Mouse (Mus musculus): Measurements from ENCODE around the gene Sertad4. TPM values are rescaled to one million over a fixed set of nuclear protein-coding genes. Genes with fewer than 3 reads are reported as not detected.

Gene Sertad4
- polyA plus RNA-seq, 1 experiment from 2014 or later: 11.5 TPM

GRCm38 (mm10) chr1:192822309-192822651, 33.3 kb downstream of the Sertad4 start:
- 61% methylated on average over 1 of the region's 1 CpGs for WGBS
- peak overlapping the region; percentile 63 for H3K27ac ChIP-seq
- H3K36me3 ChIP-seq: no peaks in the 10 kb centered on the region
- H3K27me3 ChIP-seq (ENCODE audit: insufficient read depth, poor library complexity, severe bottlenecking): no peaks in the 10 kb centered on the region
- no peak for DNase-seq (ENCODE audit: low spot score)
- no peak overlapping the region for H3K4me3 ChIP-seq
- H3K4me1 ChIP-seq: peaks cover 24% of the 10 kb centered on the region
- no peaks in the 10 kb centered on the region for H3K9me3 ChIP-seq

- DNase-seq (ENCODE audit: low spot score): no peak
- no peaks in the 10 kb centered on the region for H3K9me3 ChIP-seq
- no peak overlapping the region for H3K27ac ChIP-seq
- H3K27me3 ChIP-seq (ENCODE audit: insufficient read depth, poor library complexity, severe bottlenecking): no peaks in the 10 kb centered on the region
- no peaks in the 10 kb centered on the region for H3K36me3 ChIP-seq
- 87% methylated on average over 5 of the region's 5 CpGs for WGBS
- no peak overlapping the region for H3K4me3 ChIP-seq
- H3K4me1 ChIP-seq: peaks cover 26% of the 10 kb centered on the region
Observed at GRCm38 (mm10) chr1:192818334-192818733, 37.2 kb downstream of the Sertad4 start.

GRCm38 (mm10) chr1:192815789-192816188, 39.8 kb downstream of the Sertad4 start:
- H3K9me3 ChIP-seq: no peaks in the 10 kb centered on the region
- DNase-seq (ENCODE audit: low spot score): no peak
- no peaks in the 10 kb centered on the region for H3K27me3 ChIP-seq (ENCODE audit: insufficient read depth, poor library complexity, severe bottlenecking)
- H3K27ac ChIP-seq: no peak overlapping the region
- 56% methylated on average over 2 of the region's 2 CpGs for WGBS
- peaks cover 16% of the 10 kb centered on the region for H3K4me1 ChIP-seq
- H3K36me3 ChIP-seq: no peaks in the 10 kb centered on the region
- H3K4me3 ChIP-seq: no peak overlapping the region

GRCm38 (mm10) chr1:192814700-192815099, 40.9 kb downstream of the Sertad4 start:
- Histone ChIP-seq H3K4me3 (no peak overlapping the region), H3K9me3 (no peaks in the 10 kb centered on the region), H3K36me3 (no peaks in the 10 kb centered on the region), H3K4me1 (peaks cover 16% of the 10 kb centered on the region), H3K27ac (0 out of 2 replicates have a peak overlapping the region, but pooled peaks have one; percentile 4), H3K27me3 (ENCODE audit: insufficient read depth, poor library complexity, severe bottlenecking) (no peaks in the 10 kb centered on the region)
- no peak for DNase-seq (ENCODE audit: low spot score)
- WGBS: 30% methylated on average over 3 of the region's 3 CpGs

- Histone ChIP-seq H3K27me3 (ENCODE audit: insufficient read depth, poor library complexity, severe bottlenecking) (no peaks in the 10 kb centered on the region), H3K9me3 (no peaks in the 10 kb centered on the region), H3K4me3 (no peak overlapping the region), H3K36me3 (no peaks in the 10 kb centered on the region), H3K27ac (no peak overlapping the region), H3K4me1 (peaks cover 19% of the 10 kb centered on the region)
- WGBS: 89% methylated on average over 9 of the region's 9 CpGs
- DNase-seq (ENCODE audit: low spot score): no peak
Observed at GRCm38 (mm10) chr1:192812758-192813157, 42.8 kb downstream of the Sertad4 start.

GRCm38 (mm10) chr1:192812290-192812689, 43.3 kb downstream of the Sertad4 start:
- Histone ChIP-seq H3K27me3 (ENCODE audit: insufficient read depth, poor library complexity, severe bottlenecking) (no peaks in the 10 kb centered on the region), H3K9me3 (no peaks in the 10 kb centered on the region), H3K27ac (no peak overlapping the region), H3K4me1 (peaks cover 19% of the 10 kb centered on the region), H3K36me3 (no peaks in the 10 kb centered on the region), H3K4me3 (no peak overlapping the region)
- no peak for DNase-seq (ENCODE audit: low spot score)
- WGBS: 77% methylated on average over 5 of the region's 5 CpGs

- WGBS: 56% methylated on average over 9 of the region's 10 CpGs
- H3K36me3 ChIP-seq: no peaks in the 10 kb centered on the region
- peak overlapping the region; percentile 17 for H3K27ac ChIP-seq
- H3K4me3 ChIP-seq: no peak overlapping the region
- peaks cover 14% of the 10 kb centered on the region for H3K4me1 ChIP-seq
- no peaks in the 10 kb centered on the region for H3K9me3 ChIP-seq
- H3K27me3 ChIP-seq (ENCODE audit: insufficient read depth, poor library complexity, severe bottlenecking): no peaks in the 10 kb centered on the region
- no peak for DNase-seq (ENCODE audit: low spot score)
Observed at GRCm38 (mm10) chr1:192806168-192807157, 49.1 kb downstream of the Sertad4 start.

GRCm38 (mm10) chr1:192800338-192800737, 55.2 kb downstream of the Sertad4 start:
- Histone ChIP-seq H3K27me3 (ENCODE audit: insufficient read depth, poor library complexity, severe bottlenecking) (no peaks in the 10 kb centered on the region), H3K27ac (no peak overlapping the region), H3K36me3 (no peaks in the 10 kb centered on the region), H3K9me3 (no peaks in the 10 kb centered on the region), H3K4me1 (peaks cover 40% of the 10 kb centered on the region), H3K4me3 (no peak overlapping the region)
- 68% methylated on average over 8 of the region's 8 CpGs for WGBS
- DNase-seq (ENCODE audit: low spot score): no peak

GRCm38 (mm10) chr1:192799165-192799991, 56.2 kb downstream of the Sertad4 start:
- H3K27me3 ChIP-seq (ENCODE audit: insufficient read depth, poor library complexity, severe bottlenecking): no peaks in the 10 kb centered on the region
- no peaks in the 10 kb centered on the region for H3K36me3 ChIP-seq
- H3K27ac ChIP-seq: peak overlapping the region; percentile 22; the same call in 1 of the 2 replicates
- no peak overlapping the region for H3K4me3 ChIP-seq
- no peak for DNase-seq (ENCODE audit: low spot score)
- H3K4me1 ChIP-seq: peaks cover 45% of the 10 kb centered on the region
- WGBS: 24% methylated on average over 10 of the region's 10 CpGs
- no peaks in the 10 kb centered on the region for H3K9me3 ChIP-seq

- Histone ChIP-seq H3K9me3 (no peaks in the 10 kb centered on the region), H3K4me3 (no peak overlapping the region), H3K36me3 (no peaks in the 10 kb centered on the region), H3K27ac (peak overlapping the region; percentile 22; the same call in 1 of the 2 replicates), H3K27me3 (ENCODE audit: insufficient read depth, poor library complexity, severe bottlenecking) (no peaks in the 10 kb centered on the region), H3K4me1 (peaks cover 45% of the 10 kb centered on the region)
- WGBS: 68% methylated on average over 16 of the region's 16 CpGs
- DNase-seq (ENCODE audit: low spot score): no peak
Observed at GRCm38 (mm10) chr1:192798212-192799164, 57.1 kb downstream of the Sertad4 start.

- H3K4me3 ChIP-seq: peak overlapping the region; percentile 34
- no peak for DNase-seq (ENCODE audit: low spot score)
- 18% methylated on average over 3 of the region's 3 CpGs for WGBS
- no peaks in the 10 kb centered on the region for H3K9me3 ChIP-seq
- peak overlapping the region; percentile 78 for H3K27ac ChIP-seq
- no peaks in the 10 kb centered on the region for H3K27me3 ChIP-seq (ENCODE audit: insufficient read depth, poor library complexity, severe bottlenecking)
- no peaks in the 10 kb centered on the region for H3K36me3 ChIP-seq
- H3K4me1 ChIP-seq: peaks cover 54% of the 10 kb centered on the region
Observed at GRCm38 (mm10) chr1:192797011-192797274, 58.6 kb downstream of the Sertad4 start.

- no peaks in the 10 kb centered on the region for H3K36me3 ChIP-seq
- H3K4me3 ChIP-seq: peak overlapping the region; percentile 34
- H3K27ac ChIP-seq: peak overlapping the region; percentile 78
- H3K4me1 ChIP-seq: peaks cover 59% of the 10 kb centered on the region
- no peaks in the 10 kb centered on the region for H3K27me3 ChIP-seq (ENCODE audit: insufficient read depth, poor library complexity, severe bottlenecking)
- DNase-seq (ENCODE audit: low spot score): peak; percentile 81
- H3K9me3 ChIP-seq: no peaks in the 10 kb centered on the region
- WGBS: 1% methylated on average over 11 of the region's 21 CpGs
Observed at GRCm38 (mm10) chr1:192796201-192797010, 59.1 kb downstream of the Sertad4 start.
